Comparison of ENCODE assay signal across 13 mouse cellular contexts in the genomic region with DNA sequence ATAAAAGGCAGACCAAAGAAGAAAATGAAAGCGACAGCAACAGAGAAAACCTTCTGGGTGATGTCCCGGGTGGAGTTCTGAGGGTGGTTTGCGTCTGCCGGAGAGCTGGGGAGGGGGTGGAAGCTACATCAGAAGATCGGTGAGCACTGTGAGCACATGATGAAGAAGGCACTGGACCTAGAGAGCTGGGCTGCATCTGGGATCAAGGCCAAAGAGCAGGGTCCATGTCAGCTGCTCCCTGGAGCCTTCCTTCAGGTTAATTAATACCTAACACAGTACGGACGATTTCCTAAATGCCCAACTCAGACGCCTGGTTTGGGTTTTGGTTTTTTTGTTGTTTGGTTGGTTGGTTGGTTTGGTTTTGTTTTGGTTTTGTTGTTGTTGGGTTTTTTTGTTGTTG.
DNase-seq lines count a peak whose midpoint lies in the region; ATAC-seq and TF ChIP-seq lines count a peak whose summit lies in the region.
"Had no signal": no experiment of that assay in that cellular context is flagged by ENCODE, and none has a peak within 500 bp of the region (broad histone marks: within the 10 kb centered on the region; RNA-seq: fewer than 3 reads in every experiment).

No protein-coding gene starts in this region.

- H3K9ac ChIP-seq in hindbrain, embryonic 16.5 days (ENCODE audit: low read depth, low read length) = no peak overlapping the region
- H3K9ac ChIP-seq: forebrain, embryonic 12.5 days; lung, embryonic 14.5 days had no signal

- H3K27me3 ChIP-seq in kidney, adult 2 months (replicated peaks; ENCODE audit: control insufficient read depth, insufficient read depth, low read length) = no peaks in the 10 kb centered on the region
- no peaks in the 10 kb centered on the region for H3K27me3 ChIP-seq in limb, embryonic 10.5 days (ENCODE audit: low read depth, poor library complexity, severe bottlenecking)
- H3K27me3 ChIP-seq in small intestine, adult 2 months (ENCODE audit: control insufficient read depth, insufficient read depth, low read length) = no peaks in the 10 kb centered on the region
- H3K27me3 ChIP-seq in hindbrain, embryonic 16.5 days (replicated peaks; ENCODE audit: control insufficient read depth, insufficient read depth, low read length) = no peaks in the 10 kb centered on the region
- H3K27me3 ChIP-seq: forebrain, embryonic 12.5 days had no signal

- peaks cover 10% of the 10 kb centered on the region; the same call in 1 of the 2 replicates for H3K4me1 ChIP-seq in kidney, adult 2 months (ENCODE audit: control insufficient read depth, insufficient read depth, low read length)
- H3K4me1 ChIP-seq in limb, embryonic 10.5 days = peaks cover 54% of the 10 kb centered on the region
- no peaks in the 10 kb centered on the region for H3K4me1 ChIP-seq in small intestine, adult 2 months (ENCODE audit: control insufficient read depth, insufficient read depth, insufficient read length, low read length)
- no peaks in the 10 kb centered on the region for H3K4me1 ChIP-seq in hindbrain, embryonic 16.5 days (ENCODE audit: control insufficient read depth, insufficient read depth, low read depth, low read length)
- H3K4me1 ChIP-seq: forebrain, embryonic 12.5 days had no signal

- no peak for DNase-seq in gastrocnemius, adult 2 months
- DNase-seq in gastrocnemius, postnatal 36 days = no peak
- DNase-seq in kidney, adult 2 months = peak; percentile 91
- peak; percentile 21 for DNase-seq in limb, embryonic 10.5 days (ENCODE audit: low spot score)
- no peak for DNase-seq in left cerebral cortex, adult 11 months (ENCODE audit: low spot score)
- DNase-seq in B cell, adult 2 months = no peak
- DNase-seq: cerebellum, adult 18-20 months; embryo, embryonic 11 days; lung, embryonic 14.5 days; thymus, adult 18-20 months had no signal

- no peak overlapping the region for H3K4me2 ChIP-seq in hindbrain, embryonic 16.5 days (ENCODE audit: low read length)
- H3K4me2 ChIP-seq: forebrain, embryonic 12.5 days; lung, embryonic 14.5 days had no signal

- no peak for TF ChIP-seq POLR2A in kidney, adult 2 months (IDR thresholded peaks at IDR 0.05; ENCODE audit: low read depth, low read length)
- TF ChIP-seq POLR2A in small intestine, adult 2 months (IDR thresholded peaks at IDR 0.05; ENCODE audit: low read depth, low read length) = no peak

- no peak overlapping the region for H3K4me3 ChIP-seq in gastrocnemius, adult 2 months
- peak overlapping the region; percentile 14 for H3K4me3 ChIP-seq in kidney, adult 2 months (ENCODE audit: insufficient read depth, low read depth, low read length)
- H3K4me3 ChIP-seq in limb, embryonic 10.5 days = no peak overlapping the region
- peak overlapping the region; percentile 20; the same call in 1 of the 2 replicates for H3K4me3 ChIP-seq in small intestine, adult 2 months (ENCODE audit: low read depth, low read length)
- no peak overlapping the region for H3K4me3 ChIP-seq in hindbrain, embryonic 16.5 days (ENCODE audit: low read length)
- H3K4me3 ChIP-seq: forebrain, embryonic 12.5 days had no signal

- whole genome bisulfite sequencing in kidney, adult 2 months = 45% methylated on average over 8 of the region's 8 CpGs
- 71% methylated on average over 8 of the region's 8 CpGs for WGBS in limb, embryonic 10.5 days
- 41% methylated on average over 8 of the region's 8 CpGs for WGBS in small intestine, adult 2 months
- 83% methylated on average over 8 of the region's 8 CpGs for WGBS in hindbrain, embryonic 16.5 days

- TF ChIP-seq CTCF in gastrocnemius, adult 2 months (IDR thresholded peaks at IDR 0.05) = no peak
- TF ChIP-seq CTCF in kidney, adult 2 months (conservative IDR thresholded peaks at IDR 0.05; ENCODE audit: insufficient read depth, insufficient read length, low read depth, low read length) = no peak
- no peak for TF ChIP-seq CTCF in small intestine, adult 2 months (IDR thresholded peaks at IDR 0.05; ENCODE audit: extremely low read depth, insufficient read length, insufficient replicate concordance, low read depth, low read length)

- H3K36me3 ChIP-seq in kidney, adult 2 months (ENCODE audit: control insufficient read depth, insufficient read depth, low read length) = no peaks in the 10 kb centered on the region
- no peaks in the 10 kb centered on the region for H3K36me3 ChIP-seq in limb, embryonic 10.5 days
- no peaks in the 10 kb centered on the region for H3K36me3 ChIP-seq in small intestine, adult 2 months (ENCODE audit: control insufficient read depth, insufficient read depth, low read length)
- H3K36me3 ChIP-seq in hindbrain, embryonic 16.5 days (ENCODE audit: control insufficient read depth, insufficient read depth, low read length) = no peaks in the 10 kb centered on the region
- H3K36me3 ChIP-seq: forebrain, embryonic 12.5 days had no signal

- intact Hi-C loops in gastrocnemius, adult 2 months (cut with DNase I) = no loop called here
- intact Hi-C loops in gastrocnemius, postnatal 36 days (cut with DNase I) = no loop called here

- no peak for ATAC-seq in hindbrain, embryonic 16.5 days

- H3K27ac ChIP-seq in gastrocnemius, adult 2 months = peak overlapping the region; percentile 35
- peak overlapping the region; percentile 68 for H3K27ac ChIP-seq in kidney, adult 2 months (ENCODE audit: insufficient read depth, low read depth, low read length)
- H3K27ac ChIP-seq in limb, embryonic 10.5 days = no peak overlapping the region; the same call in 1 of the 2 replicates
- H3K27ac ChIP-seq in small intestine, adult 2 months (ENCODE audit: insufficient read depth, low read depth, low read length) = no peak overlapping the region
- no peak overlapping the region for H3K27ac ChIP-seq in hindbrain, embryonic 16.5 days (ENCODE audit: low read depth, low read length)
- H3K27ac ChIP-seq: forebrain, embryonic 12.5 days had no signal

- no peaks in the 10 kb centered on the region for H3K9me3 ChIP-seq in limb, embryonic 10.5 days (replicated peaks)
- H3K9me3 ChIP-seq in hindbrain, embryonic 16.5 days (ENCODE audit: control insufficient read depth, low read length) = no peaks in the 10 kb centered on the region
- H3K9me3 ChIP-seq: forebrain, embryonic 12.5 days had no signal

Comparison
In these comparisons a context has a peak if more than half of its experiments do, and no peak if none do; other contexts are left out.
1. DNase-seq: peak in kidney, adult 2 months (single experiment) and limb, embryonic 10.5 days (single experiment); none in gastrocnemius, adult 2 months (single experiment), gastrocnemius, postnatal 36 days (0 of 2), left cerebral cortex, adult 11 months (single experiment) and B cell, adult 2 months (0 of 2).
2. H3K27ac ChIP-seq: peak in gastrocnemius, adult 2 months (single experiment) and kidney, adult 2 months (single experiment); none in limb, embryonic 10.5 days (single experiment), small intestine, adult 2 months (single experiment) and hindbrain, embryonic 16.5 days (single experiment).
3. H3K4me3 ChIP-seq: peak in kidney, adult 2 months (single experiment) and small intestine, adult 2 months (single experiment); none in gastrocnemius, adult 2 months (single experiment), limb, embryonic 10.5 days (single experiment) and hindbrain, embryonic 16.5 days (single experiment).